Mouse (Mus musculus) kidney, adult 9 months (tissue): Measurements from ENCODE around the gene Haghl.
"Not testable (repeated sequence)": the region's sequence is repeated elsewhere in the genome, so short reads cannot be mapped to it uniquely, and the experiment has no call there.

Source experiments
- DNase-seq: peaks from one replicate; pipeline ENCODE4 v3.0.0; 2022

Haghl gene

GRCm38 (mm10) chr17:25817662-25818061, 32.2 kb upstream of the Haghl start:
- no peak for DNase-seq

- peak; percentile 85 for DNase-seq
These were observed 28.0 kb upstream of the Haghl start for GRCm38 (mm10) chr17:25813471-25813870.

- no peak for DNase-seq
These were observed 25.4 kb upstream of the Haghl start for GRCm38 (mm10) chr17:25810890-25811289.

GRCm38 (mm10) chr17:25809606-25810340, 24.3 kb upstream of the Haghl start:
- no peak for DNase-seq

- DNase-seq, result peak; percentile 64
These were observed 23.5 kb upstream of the Haghl start, which contains the start of gene Fbxl16 for GRCm38 (mm10) chr17:25808789-25809605. Gene Fbxl16, plus strand, starts transcription at chr17:25809085.

GRCm38 (mm10) chr17:25808028-25808427, 22.6 kb upstream of the Haghl start:
- no peak for DNase-seq

GRCm38 (mm10) chr17:25807452-25807851, 22.0 kb upstream of the Haghl start:
- DNase-seq, result not testable (repeated sequence)

GRCm38 (mm10) chr17:25806507-25806906, 21.0 kb upstream of the Haghl start:
- no peak for DNase-seq

GRCm38 (mm10) chr17:25802825-25803517, 17.5 kb upstream of the Haghl start:
- DNase-seq, result no peak

GRCm38 (mm10) chr17:25801029-25801428, 15.6 kb upstream of the Haghl start:
- peak; percentile 90 for DNase-seq

- peak; percentile 85 for DNase-seq
These were observed 11.5 kb upstream of the Haghl start, which contains the start of gene Metrn for GRCm38 (mm10) chr17:25796951-25797369. Gene Metrn, minus strand, starts transcription at chr17:25797136.

- no peak for DNase-seq
These were observed 10.8 kb upstream of the Haghl start for GRCm38 (mm10) chr17:25796211-25796771.

- peak; percentile 79 for DNase-seq
These were observed 10.2 kb upstream of the Haghl start, which contains the start of gene AC134908.4 for GRCm38 (mm10) chr17:25795609-25796092. Gene AC134908.4, minus strand, starts transcription at chr17:25795659.

- no peak for DNase-seq
These were observed 9.5 kb upstream of the Haghl start for GRCm38 (mm10) chr17:25794998-25795397.

GRCm38 (mm10) chr17:25794197-25794596, 8.7 kb upstream of the Haghl start:
- no peak for DNase-seq

- DNase-seq, result peak; percentile 82
These were observed 7.1 kb upstream of the Haghl start, which contains the start of gene Fam173a for GRCm38 (mm10) chr17:25792615-25793014. Gene Fam173a, minus strand, starts transcription at chr17:25792901.

- DNase-seq, result peak; percentile 81
These were observed 6.5 kb upstream of the Haghl start for GRCm38 (mm10) chr17:25791843-25792527.

GRCm38 (mm10) chr17:25791320-25791842, 5.9 kb upstream of the Haghl start:
- no peak for DNase-seq

- no peak for DNase-seq
These were observed 1.5 kb upstream of the Haghl start for GRCm38 (mm10) chr17:25786781-25787504.

- DNase-seq, result no peak
These were observed 807 bp upstream of the Haghl start, which contains the start of gene Ccdc78 for GRCm38 (mm10) chr17:25786280-25786679. Gene Ccdc78, plus strand, starts transcription at chr17:25786580.
